Mouse (Mus musculus): Measurements from ENCODE around the gene Cd6.

Cd6 gene

DNA sequence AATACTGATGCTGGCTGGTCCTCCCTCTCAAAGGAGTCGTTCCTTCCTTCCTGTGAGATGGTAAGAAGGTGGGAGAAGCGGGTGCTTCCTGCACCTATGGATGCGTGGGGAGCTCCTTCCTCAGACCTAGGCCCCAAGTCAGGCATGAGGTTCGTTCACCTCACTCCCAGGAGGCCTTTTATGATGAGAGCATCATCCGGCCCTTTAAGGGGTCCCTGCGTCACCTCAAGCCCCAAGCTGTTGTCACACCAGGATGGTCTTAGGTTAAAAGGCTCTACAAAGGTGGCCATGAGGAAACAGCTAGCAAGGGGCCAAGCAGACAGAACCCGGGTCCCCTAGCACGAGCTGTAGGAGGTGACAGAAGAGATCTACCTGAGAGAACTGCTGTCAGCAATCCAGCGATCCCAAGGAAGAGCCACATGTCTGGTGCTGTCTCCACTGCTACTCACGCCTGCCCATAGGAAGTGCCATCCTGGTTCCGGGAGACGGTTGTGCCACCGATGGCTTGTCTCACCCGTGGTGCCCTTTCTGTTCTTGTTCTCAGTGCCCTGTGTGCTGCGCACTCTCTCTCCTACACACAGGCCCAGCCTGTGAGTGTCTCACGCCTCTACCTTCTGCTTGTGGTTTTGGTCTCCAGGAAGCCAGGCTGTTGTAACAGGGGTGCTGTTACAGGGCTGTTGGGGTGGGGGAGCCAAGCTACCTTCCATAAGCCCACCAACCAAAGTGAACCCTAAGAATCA is at the start of gene Cd6:
Gene Cd6, minus strand, starts transcription at position 623 of the 740 bp plus-strand sequence.
- no peak for DNase-seq (ENCODE audit: low spot score in 2 of 2)

DNA sequence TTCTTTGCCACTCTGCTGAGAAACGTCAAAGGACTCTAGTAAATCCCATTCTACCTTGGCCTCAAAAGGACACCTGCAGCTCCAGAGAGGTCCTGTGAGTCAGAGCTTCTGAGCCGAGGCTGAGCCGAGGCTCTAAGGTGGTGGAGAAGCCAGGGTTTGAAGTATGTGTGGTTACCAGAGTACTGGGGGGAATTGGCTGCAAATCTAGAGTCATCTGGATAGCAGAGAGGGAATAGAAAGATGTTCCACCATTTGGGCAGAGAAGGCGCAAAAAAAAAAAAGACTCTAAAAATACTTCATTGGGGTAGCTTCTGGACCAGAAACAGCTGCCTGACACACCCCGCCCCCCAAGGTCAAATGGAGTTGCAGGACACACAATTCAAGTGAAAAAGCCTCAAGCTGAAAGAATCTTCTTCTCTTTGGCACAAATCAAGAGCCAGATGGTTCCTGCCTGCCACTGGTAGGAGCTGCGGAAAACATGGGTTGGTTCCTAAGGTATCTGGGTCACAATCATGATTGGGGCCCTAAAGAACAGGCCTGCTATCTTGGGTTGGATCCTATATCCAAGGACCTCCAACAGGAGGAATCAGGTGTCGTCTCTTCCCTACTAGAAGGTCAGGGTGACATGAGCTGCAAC is 48.5 kb upstream of the Cd6 start:
- no peak for DNase-seq (ENCODE audit: low spot score in 2 of 2)

DNA sequence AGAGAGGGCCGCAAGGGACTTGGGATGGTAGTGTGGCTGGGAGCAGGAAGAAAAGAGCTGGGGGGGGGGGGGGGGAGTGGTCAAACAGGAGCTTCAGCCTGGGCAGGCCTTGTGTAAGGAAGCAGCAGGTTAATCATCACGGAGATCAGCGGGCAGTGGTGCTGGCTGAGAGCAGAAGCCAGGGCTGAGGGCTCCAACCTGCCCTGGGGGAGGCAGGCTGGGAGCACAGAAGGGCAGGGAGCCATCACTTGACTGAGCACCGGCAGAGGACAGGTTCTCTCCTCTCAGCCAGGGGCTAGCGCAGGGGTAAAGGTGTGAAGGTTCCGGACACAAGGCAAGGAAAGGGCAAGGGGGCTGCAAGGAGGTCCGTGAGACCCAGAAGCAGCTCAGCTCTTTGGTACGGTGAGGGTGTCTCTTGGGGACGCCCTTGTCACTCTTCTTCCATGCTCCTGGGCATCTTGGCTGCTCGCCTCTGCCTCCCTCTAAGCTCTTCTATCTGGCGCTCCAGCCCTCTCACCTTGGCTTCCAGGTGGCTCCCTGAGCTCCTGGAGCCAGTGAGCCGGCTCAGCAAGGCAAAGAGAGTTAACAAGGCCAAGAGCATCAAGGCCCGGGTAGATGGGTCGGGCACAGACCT is 41.6 kb upstream of the Cd6 start:
- DNase-seq (ENCODE audit: low spot score in 2 of 2): no peak

DNA sequence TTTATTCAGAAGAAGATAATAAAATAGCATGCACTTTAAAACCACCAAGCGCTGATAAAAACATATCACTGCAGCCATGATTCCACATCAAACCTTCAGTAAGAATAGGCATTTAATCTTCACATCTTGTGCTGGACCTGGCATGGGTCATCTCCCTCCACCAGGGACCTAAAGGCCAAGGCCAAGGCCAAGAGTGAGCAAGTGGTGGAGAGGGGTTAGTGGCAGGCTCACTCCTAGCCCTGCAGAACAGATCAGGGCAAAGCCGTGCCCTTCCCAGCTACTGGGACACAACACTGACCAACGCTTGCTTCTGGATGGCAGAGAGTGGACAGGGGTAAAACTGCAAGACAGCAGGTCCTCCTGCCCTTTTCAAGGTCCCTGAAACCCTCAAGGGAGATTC is 40.8 kb upstream of the Cd6 start:
- no peak for DNase-seq (ENCODE audit: low spot score in 2 of 2)

GRCm38 (mm10) chr19:10869886-10870527 is 40.1 kb upstream of the Cd6 start, which contains the start of gene Tmem132a:
Tmem132a (minus strand) TSS chr19:10869940.
- DNase-seq (ENCODE audit: low spot score in 2 of 2): no peak

DNA sequence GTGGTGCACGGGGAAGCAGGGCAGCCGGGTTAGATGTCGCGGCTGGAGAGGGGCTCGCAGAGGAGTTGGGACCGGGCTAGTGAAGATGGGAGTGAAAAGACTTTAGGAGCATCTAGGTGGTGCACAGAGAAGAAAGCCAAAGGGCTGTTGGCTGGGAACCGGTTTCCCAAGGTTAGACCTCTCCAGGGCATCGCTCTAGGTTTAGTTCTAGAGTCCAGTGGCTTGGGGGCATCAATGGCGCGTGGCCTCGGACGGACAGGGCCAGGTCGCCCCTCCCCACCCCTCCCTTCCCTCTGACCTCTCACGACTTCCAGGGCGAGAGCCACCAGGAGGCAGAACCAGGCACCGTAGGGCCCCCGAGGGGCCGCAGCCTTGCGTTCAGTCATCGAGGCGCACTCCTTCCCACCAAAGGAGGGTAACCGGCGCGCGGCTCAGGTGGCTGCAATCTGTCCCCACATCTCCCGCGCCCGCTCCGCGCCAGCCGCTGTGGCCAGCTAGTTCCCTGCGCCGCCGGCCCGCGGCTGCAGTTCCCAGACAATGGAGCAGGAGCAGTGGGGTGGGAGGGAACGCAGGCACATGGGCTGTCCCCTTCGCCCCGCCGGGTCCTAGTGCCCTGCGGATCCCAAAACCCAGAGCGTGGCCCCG is 39.5 kb upstream of the Cd6 start:
- DNase-seq (ENCODE audit: low spot score in 2 of 2): no peak

- no peak for DNase-seq (ENCODE audit: low spot score in 2 of 2)
These were observed 38.8 kb upstream of the Cd6 start for GRCm38 (mm10) chr19:10868623-10869141.

DNA sequence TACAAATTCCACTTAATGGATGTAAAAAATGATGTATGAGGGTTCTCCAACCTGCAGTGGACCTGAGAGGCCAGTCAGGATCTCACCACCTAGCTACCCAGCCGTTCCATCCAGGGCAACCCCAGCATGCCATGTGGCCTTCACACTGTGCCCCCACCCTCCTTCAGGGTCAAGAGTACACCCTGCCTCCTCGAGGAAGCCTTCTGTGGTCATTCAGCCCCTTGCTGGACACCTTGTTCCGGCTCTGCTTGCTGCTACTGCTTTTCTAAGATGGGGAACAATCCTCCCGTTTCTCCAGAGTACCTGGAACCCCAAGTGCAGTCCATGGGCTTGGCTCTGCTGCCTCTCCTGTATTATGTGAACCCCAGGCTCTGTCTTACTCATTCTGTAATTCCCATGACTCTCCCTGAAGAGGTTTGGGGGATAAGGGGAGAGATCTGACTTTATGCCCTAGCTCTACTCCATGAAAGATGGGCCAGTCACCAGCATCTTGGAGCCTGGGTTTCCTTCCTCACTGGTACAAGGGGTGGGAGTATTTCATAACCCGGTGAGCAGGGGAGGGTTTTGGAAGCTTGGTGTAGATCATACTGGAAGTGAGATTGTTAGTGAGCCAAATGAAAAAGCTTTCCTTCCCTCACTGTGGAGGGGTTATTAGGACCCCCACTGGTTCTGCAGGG is 38.2 kb upstream of the Cd6 start:
- DNase-seq (ENCODE audit: low spot score in 2 of 2): no peak

GRCm38 (mm10) chr19:10866351-10866750 is 36.5 kb upstream of the Cd6 start:
- no peak for DNase-seq (ENCODE audit: low spot score in 2 of 2)

GRCm38 (mm10) chr19:10860072-10860497 is 30.2 kb upstream of the Cd6 start:
- no peak for DNase-seq (ENCODE audit: low spot score in 2 of 2)

DNA sequence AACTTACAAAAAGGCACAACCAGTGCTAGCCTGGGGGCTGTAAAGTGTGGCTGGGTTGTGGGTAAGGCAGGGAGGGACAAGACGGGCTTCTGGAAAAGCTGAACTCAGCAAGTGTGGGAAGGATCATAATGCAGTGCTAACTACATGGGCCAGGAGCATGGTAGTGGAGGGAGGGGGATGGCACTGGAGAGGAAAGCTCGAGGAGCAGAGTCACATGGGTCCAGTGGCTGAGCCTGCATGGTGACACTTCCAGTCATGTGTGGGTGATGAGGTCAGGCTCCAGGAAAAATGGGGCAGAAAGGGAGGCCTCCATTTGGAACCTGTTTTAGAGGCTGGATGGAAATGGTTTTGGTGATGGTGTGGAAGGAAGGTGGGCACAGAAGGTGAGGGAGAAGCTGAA is 26.7 kb upstream of the Cd6 start:
- DNase-seq (ENCODE audit: low spot score in 2 of 2): no peak

GRCm38 (mm10) chr19:10855422-10855821 is 25.6 kb upstream of the Cd6 start:
- no peak for DNase-seq (ENCODE audit: low spot score in 2 of 2)

- no peak for DNase-seq (ENCODE audit: low spot score in 2 of 2)
These were observed 17.6 kb upstream of the Cd6 start for GRCm38 (mm10) chr19:10847311-10848087.

GRCm38 (mm10) chr19:10846150-10846549 is 16.3 kb upstream of the Cd6 start:
- no peak for DNase-seq (ENCODE audit: low spot score in 2 of 2)

- no peak for DNase-seq (ENCODE audit: low spot score in 2 of 2)
These were observed 15.6 kb upstream of the Cd6 start for GRCm38 (mm10) chr19:10845454-10845853.

- DNase-seq (ENCODE audit: low spot score in 2 of 2): no peak
These were observed 14.3 kb upstream of the Cd6 start for GRCm38 (mm10) chr19:10844206-10844605.

DNA sequence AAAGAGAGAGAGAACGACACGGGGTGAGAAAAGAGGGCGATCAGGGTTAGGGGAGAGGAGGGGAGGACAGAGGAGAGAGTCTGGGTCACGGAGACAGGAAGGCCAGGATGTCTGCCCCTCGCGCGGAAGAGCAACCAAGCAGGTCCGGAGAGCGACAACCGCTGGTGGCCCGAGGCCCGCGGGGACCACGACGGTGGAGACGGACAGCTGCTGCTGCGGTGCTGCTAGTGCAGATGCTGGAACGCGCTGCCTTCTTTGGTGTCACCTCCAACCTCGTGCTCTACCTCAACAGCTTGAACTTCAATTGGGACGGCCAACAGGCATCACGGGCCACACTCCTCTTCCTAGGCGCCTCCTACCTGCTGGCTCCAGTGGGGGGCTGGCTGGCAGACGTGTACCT is 13.1 kb upstream of the Cd6 start:
- peak in 1 of 2 experiments; percentile 39 for DNase-seq (ENCODE audit: low spot score in 2 of 2)

- DNase-seq (ENCODE audit: low spot score in 2 of 2): peak in 1 of 2 experiments; percentile 28
These were observed 12.1 kb upstream of the Cd6 start for GRCm38 (mm10) chr19:10841721-10842626.

All from spleen, postnatal 14 days (tissue).